Mouse (Mus musculus) urinary bladder, postnatal 25 days (tissue): ENCODE data around the gene Saa2.

Experiments used
- DNase-seq: peaks from one replicate; pipeline ENCODE4 v3.0.0; 2022; ENCODE audit warnings: low spot score

Saa2 gene

DNA sequence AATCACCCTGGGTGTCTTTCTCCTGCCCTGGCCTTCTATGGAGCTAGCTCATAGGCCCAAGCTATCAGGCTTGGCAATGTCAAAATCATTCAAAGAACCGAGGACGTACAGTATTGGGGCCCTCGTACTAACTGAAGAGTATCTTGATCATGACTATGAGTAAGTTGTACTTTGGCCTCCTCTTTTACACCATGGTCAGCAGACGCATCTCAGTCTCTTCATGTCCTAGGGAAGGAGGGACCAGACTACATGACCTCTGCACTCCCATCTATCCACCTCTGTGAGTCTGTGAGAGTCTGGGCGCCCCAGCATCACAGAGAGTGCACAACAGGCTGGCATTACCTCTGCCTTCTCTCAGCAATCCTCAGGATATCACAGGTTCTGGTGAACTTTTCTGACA is 11.0 kb downstream of the Saa2 start:
- no peak for DNase-seq

DNA sequence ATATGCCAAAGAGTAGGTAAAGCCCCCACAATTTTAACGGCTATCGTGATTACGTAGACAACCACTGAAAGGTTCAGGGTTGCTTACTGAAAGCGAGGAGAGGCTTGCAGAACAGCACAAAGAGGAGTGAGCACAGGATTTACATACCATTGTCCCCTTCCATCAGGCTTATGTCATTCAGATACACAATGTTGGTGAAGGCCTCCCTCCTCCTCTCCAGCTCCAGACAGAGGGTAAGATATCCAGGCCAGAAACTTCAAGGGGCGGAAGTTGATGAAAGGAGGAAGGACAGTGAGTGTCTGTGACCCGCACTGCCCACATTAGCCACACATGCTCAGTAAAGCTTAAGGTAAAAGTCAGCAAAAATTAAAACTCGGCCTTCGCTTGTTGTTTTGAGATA is 13.1 kb downstream of the Saa2 start:
- no peak for DNase-seq

DNA sequence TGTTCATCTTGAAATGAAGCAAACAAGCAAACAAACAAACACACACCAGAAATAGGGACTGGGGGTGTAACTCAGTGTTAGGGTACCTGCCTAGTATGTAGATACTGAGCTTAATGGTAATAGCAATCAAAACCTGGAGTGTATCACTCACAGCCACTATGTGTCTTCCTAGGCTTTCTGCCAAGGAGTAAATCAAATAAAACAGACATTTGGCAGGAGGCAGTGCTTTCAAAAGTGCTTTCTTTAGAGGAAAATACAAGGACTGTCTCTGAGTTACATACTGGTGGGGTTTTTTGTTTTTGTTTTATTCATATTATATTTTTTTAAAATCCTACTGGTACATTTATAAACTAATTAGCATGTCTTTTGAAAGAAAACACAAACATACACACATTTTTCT is 15.8 kb downstream of the Saa2 start:
- no peak for DNase-seq

DNA sequence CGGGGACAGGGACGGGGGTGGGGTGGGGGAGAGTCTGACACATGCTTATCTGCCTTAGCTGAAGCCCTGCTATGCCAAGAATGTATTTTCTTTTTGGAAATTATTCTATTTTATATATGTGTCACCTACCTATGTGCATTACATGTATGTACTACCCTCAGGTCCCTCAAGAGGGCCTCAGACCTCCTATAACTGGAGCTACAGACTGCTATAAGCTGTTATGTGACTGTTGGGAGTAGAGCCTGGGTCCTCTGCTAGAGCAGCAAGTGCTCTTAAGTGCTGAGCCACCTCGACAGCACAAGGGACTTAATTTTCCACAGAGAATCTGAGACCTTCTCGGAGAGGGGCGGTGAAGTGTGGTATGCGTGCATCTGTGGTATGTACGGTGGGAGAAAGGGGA is 16.9 kb downstream of the Saa2 start:
- no peak for DNase-seq

DNA sequence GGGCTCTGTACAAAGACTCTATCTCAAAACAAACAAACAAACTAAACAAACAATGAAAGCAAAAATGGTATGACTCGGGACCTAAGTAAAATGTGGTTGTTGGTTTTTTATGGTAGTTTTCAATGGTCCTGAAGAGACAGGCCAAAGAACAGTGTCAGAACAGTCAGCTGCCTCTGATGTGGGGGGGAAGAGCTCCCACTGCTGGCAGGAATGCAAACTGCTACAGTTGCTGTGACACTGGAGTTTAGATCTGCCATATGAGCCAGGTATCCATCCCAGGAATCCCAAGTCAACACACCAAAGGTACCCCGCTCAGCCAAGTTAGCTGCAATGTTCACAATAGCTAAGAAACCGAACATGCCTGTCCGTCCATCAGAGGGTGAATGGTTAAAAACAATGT is 19.1 kb downstream of the Saa2 start:
- DNase-seq: peak; percentile 40

DNA sequence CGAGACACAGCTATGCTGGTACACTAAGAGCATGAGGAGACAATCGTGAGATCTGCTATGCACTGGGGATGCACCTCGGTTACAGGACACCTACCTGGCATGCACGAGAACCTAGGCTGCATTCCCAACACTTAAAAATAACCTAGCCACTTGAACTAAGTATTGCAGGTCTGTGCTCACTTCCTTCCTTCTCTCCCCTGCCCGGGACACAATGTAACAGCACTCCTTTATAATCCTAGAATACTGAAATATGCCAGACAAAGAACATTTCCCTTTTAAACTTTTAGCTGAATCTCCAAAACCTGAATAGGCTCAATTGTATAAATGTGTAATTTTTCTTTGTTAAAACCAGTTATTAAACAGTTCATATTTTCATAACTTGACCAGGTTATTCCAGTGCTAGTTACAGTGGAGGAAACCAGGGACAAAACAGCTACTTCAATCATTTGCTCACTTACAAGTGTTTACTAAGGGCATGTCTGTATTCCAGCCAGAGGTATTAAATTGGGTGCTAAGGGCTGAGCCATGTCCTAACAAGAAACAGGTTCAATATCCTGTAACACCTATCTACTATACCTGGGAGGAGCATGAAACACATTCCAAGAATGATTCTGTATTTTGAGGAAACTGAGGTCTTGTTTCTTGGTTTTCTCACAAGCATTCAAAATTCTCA is 37.7 kb downstream of the Saa2 start:
- DNase-seq: no peak

DNA sequence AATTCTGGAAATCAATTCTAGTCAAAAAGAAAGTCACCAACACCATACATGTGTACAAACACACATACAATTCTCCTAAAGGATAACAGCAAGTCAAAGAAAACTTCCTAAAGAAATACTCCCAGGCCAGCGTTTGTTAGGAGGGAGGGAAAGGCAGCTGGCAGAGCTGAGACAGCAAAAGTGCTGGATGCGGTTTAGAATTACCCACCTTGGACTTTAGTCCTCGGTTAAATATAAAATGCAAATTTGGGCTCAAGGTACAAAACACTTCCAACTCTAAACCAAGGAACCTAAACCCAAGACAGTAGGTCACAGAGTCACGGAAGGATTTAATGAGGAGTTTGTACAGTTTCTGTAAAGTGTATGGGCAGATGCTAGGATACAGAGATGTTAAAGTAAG is 42.3 kb downstream of the Saa2 start:
- no peak for DNase-seq

DNA sequence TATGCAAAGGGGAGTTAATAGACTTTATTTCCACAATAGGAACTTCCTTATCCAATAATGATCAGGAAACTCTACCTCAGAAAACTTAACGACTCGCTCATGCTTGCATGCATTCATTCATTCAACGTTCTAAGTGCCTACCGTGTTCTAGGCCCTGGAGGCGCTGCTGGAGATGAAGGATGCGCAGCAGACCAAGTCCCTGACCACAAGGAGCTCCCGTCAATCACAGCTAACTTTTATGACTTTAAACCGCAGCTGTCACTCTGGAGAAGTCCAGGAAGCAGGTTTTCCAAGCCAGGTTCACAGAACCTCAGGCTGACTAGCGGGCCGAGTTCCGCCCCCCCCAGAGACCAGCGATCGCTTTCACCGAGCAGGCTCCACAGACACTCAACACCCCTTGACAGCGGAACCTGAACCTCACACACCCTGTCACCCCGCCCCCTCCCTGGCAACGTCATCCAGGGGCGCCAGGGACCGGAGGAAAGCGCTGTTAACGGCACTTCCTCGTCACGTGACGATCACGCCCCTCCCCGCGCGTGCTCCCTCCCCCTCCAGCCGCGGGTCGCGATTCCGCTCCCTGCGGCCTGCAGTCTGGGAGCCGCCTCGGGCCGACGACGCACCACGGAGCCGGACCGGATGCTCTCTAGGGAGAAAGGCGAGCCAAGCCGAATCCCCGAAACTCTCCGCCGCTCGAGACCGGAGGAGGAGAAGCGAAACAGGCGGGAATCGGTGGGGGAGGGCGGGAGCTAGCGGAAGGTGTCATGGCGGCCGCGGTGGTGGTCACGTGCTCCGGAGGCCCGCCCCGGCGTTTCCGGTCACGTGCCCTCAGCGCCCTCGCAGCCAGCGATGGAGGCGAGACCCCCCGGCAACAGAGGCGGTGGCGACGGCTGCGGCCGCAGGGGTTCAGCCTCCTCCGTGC is 44.0 kb downstream of the Saa2 start, which contains the start of the genes Hps5 and Gtf2h1:
Gene Hps5, minus strand, starts transcription at position 778 of the 919 bp plus-strand sequence.
Gene Gtf2h1, plus strand, starts transcription at position 817 of the 919 bp plus-strand sequence.
- DNase-seq: peak; percentile 98

DNA sequence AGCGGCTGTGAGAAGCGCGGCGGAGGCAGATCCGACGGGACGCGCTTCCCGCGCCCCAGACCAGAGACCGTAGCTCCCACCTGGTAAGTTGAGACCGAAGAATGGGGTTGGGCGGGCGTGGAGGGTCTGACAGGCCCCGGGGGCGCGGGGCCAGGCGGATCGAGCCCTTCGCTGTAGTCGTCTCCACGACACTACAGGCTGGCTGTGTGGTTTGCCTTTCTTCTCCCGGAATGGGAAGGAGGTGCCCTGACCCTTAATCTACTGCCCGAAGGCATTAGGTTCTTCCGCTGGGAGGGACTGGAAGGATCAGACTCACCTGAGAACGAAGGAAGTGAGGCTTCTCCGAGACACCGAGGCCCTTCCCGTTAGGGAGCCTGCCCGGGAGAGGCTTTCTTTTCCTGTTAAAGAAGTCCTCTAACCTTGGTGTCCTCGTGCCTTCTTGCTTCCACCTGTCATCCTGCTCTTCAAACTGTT is 44.7 kb downstream of the Saa2 start:
- DNase-seq: no peak

DNA sequence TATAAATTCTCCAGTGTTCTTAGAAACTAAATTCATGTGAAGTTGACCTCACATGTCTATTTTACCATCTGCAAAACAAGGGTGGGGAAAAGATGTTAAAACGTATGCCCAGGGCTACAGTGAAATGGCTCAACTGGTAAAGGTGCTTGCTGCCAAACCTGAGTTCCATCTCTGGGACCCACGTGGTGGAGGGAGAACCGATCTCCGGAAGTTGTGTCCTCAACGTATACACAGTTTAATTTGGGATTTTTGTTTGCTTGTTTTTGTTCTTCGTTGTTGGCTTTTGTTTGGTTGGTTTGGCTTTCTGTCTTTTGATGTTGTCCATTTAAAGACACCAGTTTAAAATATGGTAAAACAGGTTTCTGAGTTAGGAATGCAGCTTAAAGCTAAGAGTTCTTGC is 45.2 kb downstream of the Saa2 start:
- no peak for DNase-seq
